Mouse (Mus musculus): ENCODE data around the gene Nrp2. TPM values are rescaled to one million over a fixed set of nuclear protein-coding genes. Genes with fewer than 3 reads are reported as not detected.

The Nrp2 gene
- polyA plus RNA-seq, 1 experiment from 2014 or later, result 39.9 TPM

DNA sequence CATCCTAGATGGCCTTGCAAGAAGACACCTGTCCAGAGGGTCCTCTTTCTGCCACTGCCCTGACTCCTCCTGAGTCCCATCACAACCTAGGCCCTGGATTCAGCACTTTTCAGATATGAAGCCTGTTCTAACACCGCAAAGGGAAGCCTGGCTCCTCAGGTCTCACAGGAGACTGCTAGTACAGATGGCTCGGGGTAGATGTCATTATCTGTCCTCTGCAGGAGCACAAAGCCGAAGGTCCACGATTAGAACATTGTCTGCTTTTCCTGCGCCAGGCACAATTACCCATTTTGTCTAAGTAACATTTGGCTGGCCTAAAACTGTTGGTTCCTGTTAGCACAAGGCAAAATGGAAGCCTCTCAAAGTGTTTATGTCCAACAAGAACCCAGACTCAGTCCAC is 97.3 kb downstream of the Nrp2 start:
- ATAC-seq (ENCODE audit: insufficient number of reproducible peaks, insufficient read depth, low FRiP score, low read depth), result no peak
- WGBS, result 89% methylated on average over 5 of the region's 5 CpGs
- Histone ChIP-seq H3K9me3 (ENCODE audit: control insufficient read depth, low read depth, low read length) (no peaks in the 10 kb centered on the region), H3K4me1 (ENCODE audit: control insufficient read depth, insufficient read depth, low read length) (no peaks in the 10 kb centered on the region), H3K4me2 (replicated peaks; ENCODE audit: low read depth, low read length) (no peak overlapping the region), H3K36me3 (ENCODE audit: control insufficient read depth, insufficient read depth, low read length) (no peaks in the 10 kb centered on the region; the same call in 1 of the 2 replicates), H3K27ac (ENCODE audit: low read length) (no peak overlapping the region), H3K27me3 (ENCODE audit: control insufficient read depth, insufficient read depth, low read length) (no peaks in the 10 kb centered on the region), H3K4me3 (ENCODE audit: low read depth, low read length) (no peak overlapping the region), H3K9ac (replicated peaks; ENCODE audit: low read depth, low read length) (no peak overlapping the region)

GRCm38 (mm10) chr1:62801429-62801828 is 98.3 kb downstream of the Nrp2 start:
- no peak overlapping the region for H3K27ac ChIP-seq (ENCODE audit: low read length)
- no peaks in the 10 kb centered on the region for H3K4me1 ChIP-seq (ENCODE audit: control insufficient read depth, insufficient read depth, low read length)
- no peak overlapping the region for H3K4me3 ChIP-seq (ENCODE audit: low read depth, low read length)
- no peaks in the 10 kb centered on the region for H3K9me3 ChIP-seq (ENCODE audit: control insufficient read depth, low read depth, low read length)
- H3K4me2 ChIP-seq (replicated peaks; ENCODE audit: low read depth, low read length), result no peak overlapping the region
- no peak overlapping the region for H3K9ac ChIP-seq (replicated peaks; ENCODE audit: low read depth, low read length)
- WGBS, result 76% methylated on average over 4 of the region's 4 CpGs
- H3K36me3 ChIP-seq (ENCODE audit: control insufficient read depth, insufficient read depth, low read length), result no peaks in the 10 kb centered on the region; the same call in 1 of the 2 replicates
- no peak for ATAC-seq (ENCODE audit: insufficient number of reproducible peaks, insufficient read depth, low FRiP score, low read depth)
- no peaks in the 10 kb centered on the region for H3K27me3 ChIP-seq (ENCODE audit: control insufficient read depth, insufficient read depth, low read length)

- H3K4me3 ChIP-seq (ENCODE audit: low read depth, low read length), result no peak overlapping the region
- no peak overlapping the region for H3K27ac ChIP-seq (ENCODE audit: low read length)
- H3K27me3 ChIP-seq (ENCODE audit: control insufficient read depth, insufficient read depth, low read length), result no peaks in the 10 kb centered on the region
- WGBS, result 60% methylated on average over 3 of the region's 3 CpGs
- ATAC-seq (ENCODE audit: insufficient number of reproducible peaks, insufficient read depth, low FRiP score, low read depth), result no peak
- H3K9me3 ChIP-seq (ENCODE audit: control insufficient read depth, low read depth, low read length), result no peaks in the 10 kb centered on the region
- no peak overlapping the region for H3K4me2 ChIP-seq (replicated peaks; ENCODE audit: low read depth, low read length)
- no peak overlapping the region for H3K9ac ChIP-seq (replicated peaks; ENCODE audit: low read depth, low read length)
- no peaks in the 10 kb centered on the region; the same call in 1 of the 2 replicates for H3K36me3 ChIP-seq (ENCODE audit: control insufficient read depth, insufficient read depth, low read length)
- H3K4me1 ChIP-seq (ENCODE audit: control insufficient read depth, insufficient read depth, low read length), result no peaks in the 10 kb centered on the region
Observed at GRCm38 (mm10) chr1:62801842-62802241, 98.8 kb downstream of the Nrp2 start.

DNA sequence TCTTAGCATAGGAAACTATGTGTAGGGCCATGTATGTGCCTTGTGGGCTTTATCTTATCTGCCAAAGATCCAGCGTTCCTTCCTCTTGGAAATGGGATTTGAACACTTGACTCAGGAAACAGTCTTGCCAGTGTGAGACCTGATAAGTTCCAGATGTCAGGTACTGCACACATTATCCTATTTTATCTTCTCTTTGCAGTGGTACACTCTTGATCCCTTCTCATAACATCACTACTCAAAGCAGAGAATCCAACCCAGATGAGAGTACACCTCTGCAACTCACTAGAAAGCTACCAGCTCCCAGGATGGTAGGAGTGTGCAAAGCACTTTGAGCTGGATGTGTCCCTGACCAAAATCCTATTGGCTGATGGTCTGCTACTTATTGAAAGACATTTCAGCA is 100.5 kb downstream of the Nrp2 start:
- no peaks in the 10 kb centered on the region for H3K4me1 ChIP-seq (ENCODE audit: control insufficient read depth, insufficient read depth, low read length)
- no peaks in the 10 kb centered on the region; the same call in 1 of the 2 replicates for H3K36me3 ChIP-seq (ENCODE audit: control insufficient read depth, insufficient read depth, low read length)
- H3K27ac ChIP-seq (ENCODE audit: low read length), result no peak overlapping the region
- no peak overlapping the region for H3K4me2 ChIP-seq (replicated peaks; ENCODE audit: low read depth, low read length)
- no peaks in the 10 kb centered on the region for H3K27me3 ChIP-seq (ENCODE audit: control insufficient read depth, insufficient read depth, low read length)
- no peak for ATAC-seq (ENCODE audit: insufficient number of reproducible peaks, insufficient read depth, low FRiP score, low read depth)
- no peak overlapping the region for H3K4me3 ChIP-seq (ENCODE audit: low read depth, low read length)
- 76% methylated on average over 1 of the region's 1 CpGs for WGBS
- no peaks in the 10 kb centered on the region for H3K9me3 ChIP-seq (ENCODE audit: control insufficient read depth, low read depth, low read length)
- H3K9ac ChIP-seq (replicated peaks; ENCODE audit: low read depth, low read length), result no peak overlapping the region

DNA sequence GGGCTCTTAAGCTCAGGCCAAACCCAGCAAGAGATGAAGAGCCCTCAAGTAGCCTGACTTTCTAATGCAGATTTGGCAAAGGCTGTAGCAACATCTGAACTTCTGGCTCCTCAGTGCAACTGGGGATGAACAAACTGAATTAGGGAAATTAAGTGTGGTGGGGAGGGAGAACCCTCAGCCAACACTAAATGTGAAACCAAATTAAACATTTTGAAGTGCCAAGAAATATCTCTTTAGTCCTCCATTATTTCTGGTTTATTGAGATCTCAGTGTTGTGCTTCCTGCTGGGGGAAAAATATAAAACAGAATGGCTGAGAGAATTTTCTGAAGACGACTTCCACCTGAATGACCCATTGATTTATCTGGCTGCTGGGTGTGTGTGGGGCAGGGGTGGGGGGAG is 102.9 kb downstream of the Nrp2 start:
- 19% methylated on average over 1 of the region's 1 CpGs for WGBS
- no peak for ATAC-seq (ENCODE audit: insufficient number of reproducible peaks, insufficient read depth, low FRiP score, low read depth)

DNA sequence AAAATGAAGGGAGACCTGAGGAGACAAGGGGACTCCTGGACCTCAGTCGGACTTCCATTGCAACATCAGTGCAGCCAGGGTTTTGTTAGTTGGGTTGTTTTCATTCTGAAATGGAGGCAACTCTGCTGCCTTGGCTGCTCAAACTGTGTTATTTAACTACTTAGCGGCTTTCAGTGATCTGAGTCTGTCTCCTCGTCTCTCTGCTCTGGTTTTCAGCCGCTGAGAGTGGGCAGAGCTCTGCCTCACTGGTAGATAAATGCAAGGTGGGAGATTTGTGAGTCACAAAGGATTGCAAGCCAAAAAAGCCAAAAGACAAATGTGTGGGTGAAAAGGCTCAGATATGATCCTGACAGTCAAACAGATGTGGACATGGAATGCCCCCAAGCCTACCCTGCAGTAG is 105.3 kb downstream of the Nrp2 start:
- no peak overlapping the region for H3K4me3 ChIP-seq (ENCODE audit: low read depth, low read length)
- no peak overlapping the region for H3K4me2 ChIP-seq (replicated peaks; ENCODE audit: low read depth, low read length)
- no peak overlapping the region for H3K9ac ChIP-seq (replicated peaks; ENCODE audit: low read depth, low read length)
- no peaks in the 10 kb centered on the region for H3K9me3 ChIP-seq (ENCODE audit: control insufficient read depth, low read depth, low read length)
- 0 out of 2 replicates have a peak, but pooled peaks cover 3% of the 10 kb centered on the region for H3K4me1 ChIP-seq (ENCODE audit: control insufficient read depth, insufficient read depth, low read length)
- no peak for ATAC-seq (ENCODE audit: insufficient number of reproducible peaks, insufficient read depth, low FRiP score, low read depth)
- H3K36me3 ChIP-seq (ENCODE audit: control insufficient read depth, insufficient read depth, low read length), result no peaks in the 10 kb centered on the region; the same call in 1 of the 2 replicates
- H3K27me3 ChIP-seq (ENCODE audit: control insufficient read depth, insufficient read depth, low read length), result no peaks in the 10 kb centered on the region
- 72% methylated on average over 4 of the region's 4 CpGs for WGBS
- no peak overlapping the region for H3K27ac ChIP-seq (ENCODE audit: low read length)

More for the DNA sequence above, 102.9 kb downstream of the Nrp2 start:
- no peaks in the 10 kb centered on the region; the same call in 1 of the 2 replicates for H3K36me3 ChIP-seq (ENCODE audit: control insufficient read depth, insufficient read depth, low read length)
- H3K9ac ChIP-seq (replicated peaks; ENCODE audit: low read depth, low read length), result no peak overlapping the region
- H3K4me1 ChIP-seq (ENCODE audit: control insufficient read depth, insufficient read depth, low read length), result no peaks in the 10 kb centered on the region
- no peak overlapping the region for H3K4me3 ChIP-seq (ENCODE audit: low read depth, low read length)
- H3K4me2 ChIP-seq (replicated peaks; ENCODE audit: low read depth, low read length), result no peak overlapping the region
- H3K9me3 ChIP-seq (ENCODE audit: control insufficient read depth, low read depth, low read length), result no peaks in the 10 kb centered on the region
- no peaks in the 10 kb centered on the region for H3K27me3 ChIP-seq (ENCODE audit: control insufficient read depth, insufficient read depth, low read length)
- no peak overlapping the region for H3K27ac ChIP-seq (ENCODE audit: low read length)

DNA sequence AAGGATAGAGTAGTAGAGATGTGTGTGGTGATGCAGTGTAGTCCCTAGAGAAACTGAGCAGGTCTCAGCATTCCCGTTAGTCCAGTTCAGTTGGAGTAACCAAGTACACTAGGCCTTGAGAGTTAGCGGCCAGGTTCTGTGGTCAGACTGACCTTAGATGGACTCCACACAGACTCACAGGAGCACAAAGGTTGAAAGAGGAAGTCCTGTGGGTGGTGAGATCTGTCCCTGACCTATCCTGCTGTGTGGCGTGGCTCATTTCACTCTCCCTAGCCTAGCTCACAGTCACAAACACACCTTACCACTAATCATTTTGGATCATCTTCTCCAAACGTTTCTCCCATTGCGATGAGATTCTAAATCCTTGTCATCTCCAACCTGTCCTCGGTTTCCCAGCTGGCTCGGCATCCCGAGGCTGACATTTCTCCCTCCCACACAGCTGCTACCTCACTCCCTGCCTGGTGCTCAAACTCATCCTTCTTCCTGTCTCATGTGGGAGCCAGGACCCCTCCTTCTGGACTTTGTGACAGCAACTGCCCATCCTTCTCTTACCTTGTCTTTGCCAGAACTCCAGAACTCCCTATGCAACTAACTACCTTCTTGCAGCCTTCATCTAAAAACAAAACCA is 106.6 kb downstream of the Nrp2 start:
- Histone ChIP-seq H3K27me3 (ENCODE audit: control insufficient read depth, insufficient read depth, low read length) (no peaks in the 10 kb centered on the region), H3K9me3 (ENCODE audit: control insufficient read depth, low read depth, low read length) (no peaks in the 10 kb centered on the region), H3K27ac (ENCODE audit: low read length) (no peak overlapping the region), H3K36me3 (ENCODE audit: control insufficient read depth, insufficient read depth, low read length) (no peaks in the 10 kb centered on the region; the same call in 1 of the 2 replicates), H3K4me3 (ENCODE audit: low read depth, low read length) (no peak overlapping the region), H3K4me2 (replicated peaks; ENCODE audit: low read depth, low read length) (no peak overlapping the region), H3K9ac (replicated peaks; ENCODE audit: low read depth, low read length) (no peak overlapping the region), H3K4me1 (ENCODE audit: control insufficient read depth, insufficient read depth, low read length) (0 out of 2 replicates have a peak, but pooled peaks cover 4% of the 10 kb centered on the region)
- WGBS, result 67% methylated on average over 8 of the region's 8 CpGs
- no peak for ATAC-seq (ENCODE audit: insufficient number of reproducible peaks, insufficient read depth, low FRiP score, low read depth)

DNA sequence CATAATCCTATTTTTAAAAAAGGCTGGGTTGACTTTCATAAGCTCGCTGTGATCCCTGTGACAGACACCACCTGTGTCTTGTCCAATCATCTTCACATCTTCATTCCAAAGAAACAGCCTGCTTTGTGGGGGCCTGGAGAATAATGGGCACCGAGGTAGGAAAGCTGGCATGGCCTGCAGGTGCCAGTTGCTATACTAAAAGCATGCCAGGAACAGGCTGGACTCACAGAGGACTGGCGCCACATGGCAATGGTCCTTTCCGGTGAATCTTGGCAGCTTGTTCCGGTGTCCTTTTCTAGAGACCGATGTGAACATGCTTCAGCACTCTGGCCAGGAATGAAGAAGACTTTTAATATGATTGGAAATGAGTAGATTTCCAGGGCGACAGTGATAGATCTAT is 108.1 kb downstream of the Nrp2 start:
- Histone ChIP-seq H3K9me3 (ENCODE audit: control insufficient read depth, low read depth, low read length) (no peaks in the 10 kb centered on the region), H3K36me3 (ENCODE audit: control insufficient read depth, insufficient read depth, low read length) (no peaks in the 10 kb centered on the region), H3K4me2 (replicated peaks; ENCODE audit: low read depth, low read length) (no peak overlapping the region), H3K4me3 (ENCODE audit: low read depth, low read length) (no peak overlapping the region), H3K9ac (replicated peaks; ENCODE audit: low read depth, low read length) (no peak overlapping the region), H3K4me1 (ENCODE audit: control insufficient read depth, insufficient read depth, low read length) (0 out of 2 replicates have a peak, but pooled peaks cover 4% of the 10 kb centered on the region), H3K27ac (ENCODE audit: low read length) (no peak overlapping the region), H3K27me3 (ENCODE audit: control insufficient read depth, insufficient read depth, low read length) (no peaks in the 10 kb centered on the region)
- no peak for ATAC-seq (ENCODE audit: insufficient number of reproducible peaks, insufficient read depth, low FRiP score, low read depth)
- WGBS, result 81% methylated on average over 7 of the region's 7 CpGs
